Mouse (Mus musculus): ENCODE measurements around the gene Ptpn1.

Ptpn1 gene

DNA sequence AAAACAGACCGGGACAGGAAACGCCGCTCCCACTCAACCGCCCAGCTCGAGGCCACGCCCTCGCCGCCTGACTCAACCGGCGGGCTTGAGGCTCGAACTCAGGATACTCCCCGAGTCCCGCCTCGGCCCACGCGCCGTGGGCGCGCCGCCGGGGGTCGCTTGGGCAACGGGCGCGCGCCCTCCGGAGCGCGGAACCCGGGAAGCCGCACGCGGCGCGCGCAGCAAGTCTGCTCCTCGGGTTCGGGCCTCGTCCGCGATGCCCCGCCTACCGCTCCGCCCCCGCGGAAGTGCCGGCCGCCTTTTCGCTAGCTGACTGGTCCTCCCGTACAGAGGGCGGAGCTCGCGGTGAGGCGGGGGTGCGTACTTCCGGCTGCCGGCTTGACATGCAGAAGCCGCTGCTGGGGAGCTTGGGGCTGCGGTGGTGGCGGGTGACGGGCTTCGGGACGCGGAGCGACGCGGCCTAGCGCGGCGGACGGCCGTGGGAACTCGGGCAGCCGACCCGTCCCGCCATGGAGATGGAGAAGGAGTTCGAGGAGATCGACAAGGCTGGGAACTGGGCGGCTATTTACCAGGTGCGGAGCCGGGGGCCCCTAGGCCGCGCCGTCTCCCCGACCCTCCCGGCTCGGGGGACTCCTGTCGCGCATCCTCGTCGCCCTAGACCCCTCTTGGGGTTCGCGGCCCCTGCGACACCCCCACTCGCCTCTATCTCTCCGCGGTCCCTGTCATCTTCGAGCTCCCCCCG lies at the start of gene Ptpn1:
Gene Ptpn1, plus strand, starts transcription at position 73 of the 742 bp plus-strand sequence.
- peaks cover 45% of the 10 kb centered on the region for H3K9me3 ChIP-seq (ENCODE audit: low read length)
- H3K27me3 ChIP-seq (ENCODE audit: insufficient read depth, low read length) = no peaks in the 10 kb centered on the region
- peak within 1 kb of the TSS; percentile 92 for H3K4me3 ChIP-seq (replicated peaks; ENCODE audit: low read length)
- H3K4me1 ChIP-seq (replicated peaks; ENCODE audit: low read depth, low read length) = peaks cover 34% of the 10 kb centered on the region
- no peaks in the 10 kb centered on the region for H3K36me3 ChIP-seq (ENCODE audit: insufficient read depth, low read length)
- TF ChIP-seq NANOG (IDR thresholded peaks at IDR 0.05; ENCODE audit: borderline replicate concordance, low read length) (no peak), POU5F1 (IDR thresholded peaks at IDR 0.05; ENCODE audit: borderline replicate concordance, low read length) (no peak), CTCF (conservative IDR thresholded peaks at IDR 0.05; ENCODE audit: low read length) (no peak)

DNA sequence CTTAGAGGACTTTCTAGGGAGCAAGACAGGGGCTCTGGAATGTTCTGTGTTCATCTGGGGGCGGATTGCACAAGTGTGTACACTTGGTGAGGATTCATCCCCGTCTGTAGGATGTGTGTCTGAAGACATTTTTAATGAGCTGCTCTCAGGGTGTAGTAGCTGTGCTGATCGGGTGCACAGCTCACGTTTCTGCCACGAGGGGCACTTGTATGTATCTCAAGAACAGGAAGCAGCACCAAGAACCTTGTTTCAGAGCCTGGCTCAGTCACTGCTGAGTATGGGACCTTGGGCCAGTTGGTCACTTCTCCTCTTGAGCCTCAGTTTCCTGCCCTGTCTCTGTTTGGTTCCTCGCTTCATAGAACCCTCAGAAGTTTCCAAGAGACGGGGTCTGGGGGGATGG lies 45.4 kb upstream of the Ptpn1 start:
- TF ChIP-seq CTCF (conservative IDR thresholded peaks at IDR 0.05; ENCODE audit: low read length) = no peak
- TF ChIP-seq NANOG (IDR thresholded peaks at IDR 0.05; ENCODE audit: borderline replicate concordance, low read length) = no peak
- TF ChIP-seq POU5F1 (IDR thresholded peaks at IDR 0.05; ENCODE audit: borderline replicate concordance, low read length) = no peak
- Histone ChIP-seq H3K36me3 (ENCODE audit: insufficient read depth, low read length) (no peaks in the 10 kb centered on the region), H3K4me3 (replicated peaks; ENCODE audit: low read length) (no peak overlapping the region), H3K4me1 (replicated peaks; ENCODE audit: low read depth, low read length) (peaks cover 15% of the 10 kb centered on the region), H3K9me3 (ENCODE audit: low read length) (peaks cover 2% of the 10 kb centered on the region), H3K27me3 (ENCODE audit: insufficient read depth, low read length) (peaks cover 27% of the 10 kb centered on the region)

DNA sequence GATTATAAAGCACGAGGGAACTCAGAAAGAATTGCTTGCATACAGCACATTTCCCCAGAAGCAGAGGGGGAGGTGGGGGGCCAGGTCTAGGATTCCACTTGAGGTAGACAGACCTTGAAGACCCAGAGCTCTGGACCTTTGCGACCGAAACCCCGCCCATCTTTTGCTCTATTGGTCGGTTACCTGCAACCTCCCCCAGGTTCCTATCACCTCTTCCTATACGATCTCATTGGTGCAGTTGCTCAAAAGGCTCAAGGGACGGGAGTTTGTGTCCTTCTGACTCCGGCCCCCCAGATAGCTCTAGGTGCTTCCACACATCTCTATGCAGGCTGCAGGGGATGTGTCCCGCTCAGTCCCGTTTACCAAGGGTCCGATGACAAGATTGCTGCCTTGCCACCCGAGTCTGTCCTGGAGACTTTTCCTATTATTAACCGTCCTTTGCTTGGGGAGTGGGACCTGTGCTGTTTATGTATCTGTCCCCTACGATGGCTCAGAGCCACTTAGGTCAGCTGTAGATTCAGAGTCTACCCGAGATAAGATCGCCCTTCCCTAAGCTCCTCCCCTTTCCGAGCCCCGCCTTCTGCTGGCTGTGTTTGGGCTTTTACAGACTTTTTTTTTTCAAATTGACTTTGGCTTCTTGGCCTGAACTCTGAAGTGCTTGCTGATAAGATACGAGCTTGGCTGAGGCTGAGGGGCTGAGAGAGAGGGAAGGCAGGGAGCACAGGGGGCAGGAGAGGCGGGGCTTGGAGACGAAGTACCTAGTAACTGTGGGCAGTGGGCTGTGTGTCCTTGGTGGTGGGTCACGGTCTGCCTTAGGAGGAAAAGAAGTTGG lies 44.1 kb upstream of the Ptpn1 start:
- peaks cover 30% of the 10 kb centered on the region for H3K27me3 ChIP-seq (ENCODE audit: insufficient read depth, low read length)
- TF ChIP-seq NANOG (IDR thresholded peaks at IDR 0.05; ENCODE audit: borderline replicate concordance, low read length) = no peak
- no peak for TF ChIP-seq POU5F1 (IDR thresholded peaks at IDR 0.05; ENCODE audit: borderline replicate concordance, low read length)
- no peak for TF ChIP-seq CTCF (conservative IDR thresholded peaks at IDR 0.05; ENCODE audit: low read length)
- H3K36me3 ChIP-seq (ENCODE audit: insufficient read depth, low read length) = no peaks in the 10 kb centered on the region
- no peaks in the 10 kb centered on the region for H3K9me3 ChIP-seq (ENCODE audit: low read length)
- peaks cover 19% of the 10 kb centered on the region for H3K4me1 ChIP-seq (replicated peaks; ENCODE audit: low read depth, low read length)
- H3K4me3 ChIP-seq (replicated peaks; ENCODE audit: low read length) = peak overlapping the region; percentile 66

DNA sequence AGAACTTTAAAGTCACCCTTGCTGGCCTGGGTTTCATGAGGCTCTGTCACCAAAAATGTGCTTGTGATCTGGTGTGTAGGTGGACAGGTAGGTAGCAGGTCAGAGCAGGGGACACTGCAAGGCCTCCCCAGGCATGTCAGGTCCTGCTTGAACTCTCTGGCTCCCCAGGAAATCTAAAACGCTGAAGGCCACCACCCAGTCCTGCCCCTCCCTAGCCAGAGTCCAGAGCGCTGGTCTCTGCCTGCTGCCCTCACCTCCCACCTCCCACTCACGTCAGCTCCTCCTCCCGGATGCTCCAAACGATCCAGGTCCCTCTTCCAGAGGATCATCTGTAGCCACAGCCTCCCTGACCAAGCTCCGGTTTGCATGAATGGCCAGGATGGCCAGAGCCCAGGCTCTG lies 43.0 kb upstream of the Ptpn1 start:
- Histone ChIP-seq H3K27me3 (ENCODE audit: insufficient read depth, low read length) (peaks cover 37% of the 10 kb centered on the region), H3K36me3 (ENCODE audit: insufficient read depth, low read length) (no peaks in the 10 kb centered on the region), H3K9me3 (ENCODE audit: low read length) (no peaks in the 10 kb centered on the region), H3K4me1 (replicated peaks; ENCODE audit: low read depth, low read length) (peaks cover 19% of the 10 kb centered on the region), H3K4me3 (replicated peaks; ENCODE audit: low read length) (no peak overlapping the region)
- no peak for TF ChIP-seq POU5F1 (IDR thresholded peaks at IDR 0.05; ENCODE audit: borderline replicate concordance, low read length)
- no peak for TF ChIP-seq CTCF (conservative IDR thresholded peaks at IDR 0.05; ENCODE audit: low read length)
- TF ChIP-seq NANOG (IDR thresholded peaks at IDR 0.05; ENCODE audit: borderline replicate concordance, low read length) = no peak

DNA sequence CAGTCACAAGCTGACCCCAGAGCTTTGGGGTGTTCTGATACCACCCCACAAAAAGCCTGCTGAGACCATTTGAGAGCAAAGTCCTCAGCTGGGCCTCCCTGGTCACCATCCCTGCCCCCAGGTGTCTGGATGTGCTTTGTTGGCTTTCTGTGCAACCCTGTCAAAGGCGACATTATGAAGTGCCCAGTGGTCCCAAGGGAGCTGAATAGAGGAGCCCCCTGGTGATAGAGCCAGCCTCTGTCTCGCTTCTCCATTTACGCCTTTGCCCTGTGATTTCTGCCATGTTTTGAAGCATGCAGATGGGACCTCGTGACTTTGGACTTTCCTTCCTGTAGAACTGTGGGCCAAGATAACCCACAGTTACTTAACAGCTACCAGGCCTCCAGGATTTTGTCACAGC lies 42.0 kb upstream of the Ptpn1 start:
- TF ChIP-seq POU5F1 (IDR thresholded peaks at IDR 0.05; ENCODE audit: borderline replicate concordance, low read length) = no peak
- no peak for TF ChIP-seq NANOG (IDR thresholded peaks at IDR 0.05; ENCODE audit: borderline replicate concordance, low read length)
- TF ChIP-seq CTCF (conservative IDR thresholded peaks at IDR 0.05; ENCODE audit: low read length) = no peak

DNA sequence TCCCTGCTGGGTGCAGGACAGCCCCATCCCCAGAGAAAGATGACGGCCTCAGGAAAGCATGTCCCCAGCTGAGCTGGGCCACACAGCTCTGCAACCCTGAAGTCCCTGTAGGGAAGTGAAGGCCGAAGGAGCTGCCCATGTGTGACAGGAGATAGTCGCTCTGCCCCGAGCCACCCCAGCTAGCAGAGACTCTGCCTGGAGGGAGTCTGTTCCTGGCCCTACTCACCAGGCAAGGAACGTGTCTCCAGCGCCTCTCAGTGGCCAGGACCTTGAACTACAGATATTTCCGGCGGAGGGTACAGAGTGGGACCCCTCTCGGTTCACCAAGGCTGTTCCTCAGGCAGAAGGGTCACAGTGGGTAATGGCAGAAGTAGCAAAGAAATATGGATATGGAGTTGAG lies 39.9 kb upstream of the Ptpn1 start:
- H3K4me3 ChIP-seq (replicated peaks; ENCODE audit: low read length) = no peak overlapping the region
- no peaks in the 10 kb centered on the region for H3K9me3 ChIP-seq (ENCODE audit: low read length)
- TF ChIP-seq CTCF (conservative IDR thresholded peaks at IDR 0.05; ENCODE audit: low read length) = peak; percentile 67
- no peak for TF ChIP-seq NANOG (IDR thresholded peaks at IDR 0.05; ENCODE audit: borderline replicate concordance, low read length)
- H3K27me3 ChIP-seq (ENCODE audit: insufficient read depth, low read length) = peaks cover 46% of the 10 kb centered on the region
- H3K4me1 ChIP-seq (replicated peaks; ENCODE audit: low read depth, low read length) = peaks cover 22% of the 10 kb centered on the region
- H3K36me3 ChIP-seq (ENCODE audit: insufficient read depth, low read length) = no peaks in the 10 kb centered on the region

More for the DNA sequence above, 42.0 kb upstream of the Ptpn1 start:
- Histone ChIP-seq H3K4me3 (replicated peaks; ENCODE audit: low read length) (no peak overlapping the region), H3K27me3 (ENCODE audit: insufficient read depth, low read length) (peaks cover 40% of the 10 kb centered on the region), H3K9me3 (ENCODE audit: low read length) (no peaks in the 10 kb centered on the region), H3K4me1 (replicated peaks; ENCODE audit: low read depth, low read length) (peaks cover 21% of the 10 kb centered on the region), H3K36me3 (ENCODE audit: insufficient read depth, low read length) (no peaks in the 10 kb centered on the region)

DNA sequence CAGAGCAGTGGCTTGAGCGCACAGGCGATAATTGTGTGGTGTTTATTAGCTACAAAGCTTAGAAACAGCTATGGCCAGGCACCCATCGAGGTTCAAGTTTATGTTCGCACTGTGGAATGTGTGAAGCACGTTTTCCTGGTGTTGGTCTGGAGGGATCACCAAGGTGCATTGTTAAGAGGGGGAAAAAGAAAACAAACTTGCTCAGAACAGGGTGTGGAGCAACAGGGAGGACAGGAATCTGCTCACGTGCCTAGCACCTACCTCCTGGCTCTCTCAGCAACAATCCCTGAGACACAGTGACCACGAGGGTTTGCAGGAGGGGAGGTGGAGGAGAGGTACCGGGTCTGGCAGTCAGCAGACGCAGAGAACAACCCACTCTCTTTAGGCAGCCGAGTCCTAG lies 38.2 kb upstream of the Ptpn1 start:
- H3K4me1 ChIP-seq (replicated peaks; ENCODE audit: low read depth, low read length) = peaks cover 14% of the 10 kb centered on the region; the same call in 1 of the 2 replicates
- no peaks in the 10 kb centered on the region for H3K36me3 ChIP-seq (ENCODE audit: insufficient read depth, low read length)
- no peak overlapping the region for H3K4me3 ChIP-seq (replicated peaks; ENCODE audit: low read length)

DNA sequence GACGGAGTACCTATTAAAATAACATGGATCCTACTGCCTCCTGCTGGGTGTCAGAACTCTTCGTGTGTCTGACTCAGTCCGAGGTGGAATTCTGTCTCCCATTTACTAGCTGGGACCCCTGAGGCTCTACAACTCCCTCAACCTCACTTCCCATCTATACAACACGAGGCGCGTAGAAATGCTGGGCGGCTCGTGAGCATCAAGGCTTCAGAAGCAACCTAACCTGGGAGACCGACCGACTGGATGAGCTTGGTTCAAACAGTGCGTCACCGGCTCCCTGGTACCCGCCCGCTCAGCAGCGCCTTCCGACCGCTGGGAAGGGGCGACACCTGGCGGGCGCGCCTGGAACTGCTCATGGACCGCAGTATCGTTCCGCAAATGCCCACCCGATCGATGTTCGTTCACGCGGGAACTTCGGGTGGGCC lies 36.9 kb upstream of the Ptpn1 start:
- no peaks in the 10 kb centered on the region for H3K36me3 ChIP-seq (ENCODE audit: insufficient read depth, low read length)
- H3K9me3 ChIP-seq (ENCODE audit: low read length) = no peaks in the 10 kb centered on the region
- no peak for TF ChIP-seq NANOG (IDR thresholded peaks at IDR 0.05; ENCODE audit: borderline replicate concordance, low read length)
- peak; percentile 56 for TF ChIP-seq CTCF (conservative IDR thresholded peaks at IDR 0.05; ENCODE audit: low read length)
- H3K4me1 ChIP-seq (replicated peaks; ENCODE audit: low read depth, low read length) = peaks cover 16% of the 10 kb centered on the region
- peak overlapping the region; percentile 39 for H3K4me3 ChIP-seq (replicated peaks; ENCODE audit: low read length)
- H3K27me3 ChIP-seq (ENCODE audit: insufficient read depth, low read length) = peaks cover 60% of the 10 kb centered on the region

More for the DNA sequence above, 38.2 kb upstream of the Ptpn1 start:
- TF ChIP-seq POU5F1 (IDR thresholded peaks at IDR 0.05; ENCODE audit: borderline replicate concordance, low read length) (no peak), NANOG (IDR thresholded peaks at IDR 0.05; ENCODE audit: borderline replicate concordance, low read length) (no peak), CTCF (conservative IDR thresholded peaks at IDR 0.05; ENCODE audit: low read length) (no peak)
- H3K9me3 ChIP-seq (ENCODE audit: low read length) = no peaks in the 10 kb centered on the region
- peaks cover 56% of the 10 kb centered on the region for H3K27me3 ChIP-seq (ENCODE audit: insufficient read depth, low read length)

Data from E14TG2a.4 (cell line).